Mouse (Mus musculus) ES-E14 (cell line): Measurements from ENCODE around the gene Wdr31. TPM values are rescaled to one million over a fixed set of nuclear protein-coding genes. Genes with fewer than 3 reads are reported as not detected.

ENCODE experiments used
- DNase-seq: peaks from one replicate; pipeline ENCODE4 v3.0.0-alpha.2; 2013; ENCODE audit warnings: low read depth, low spot score
- H3K27ac ChIP-seq: 2 replicates; pipeline ENCODE4 v1.5.1; 2012; ENCODE audit warnings: low read depth, mild to moderate bottlenecking, low read length, moderate library complexity, mixed read lengths; ENCODE audit not compliant: poor library complexity, insufficient read depth, severe bottlenecking
- H3K36me3 ChIP-seq: 2 replicates; pipeline ENCODE4 v1.6.1; 2012; ENCODE audit warnings: mild to moderate bottlenecking, low read length, moderate library complexity, mixed read lengths; ENCODE audit not compliant: control insufficient read depth, poor library complexity, insufficient read depth, severe bottlenecking
- H3K4me1 ChIP-seq, 2 experiments: fragments of 150-350 bp in 1 of 2; sonication (generic) in 1 of 2; 2 replicates each; pipeline ENCODE4 v1.6.1; 2012; ENCODE audit warnings: low read length in 2 of 2, mild to moderate bottlenecking in 1 of 2, mixed read lengths in 1 of 2; ENCODE audit not compliant: control insufficient read depth in 2 of 2, insufficient read depth in 2 of 2, poor library complexity in 1 of 2
- H3K4me3 ChIP-seq, 2 experiments: fragments of 150-350 bp in 1 of 2; sonication (generic) in 1 of 2; 2 replicates each; pipeline ENCODE4 v1.5.1; 2012; ENCODE audit warnings: low read length in 2 of 2, low read depth in 1 of 2, mild to moderate bottlenecking in 1 of 2, mixed read lengths in 1 of 2; ENCODE audit not compliant: insufficient read depth in 1 of 2, poor library complexity in 1 of 2, severe bottlenecking in 1 of 2
- H3K9ac ChIP-seq: 2 replicates; pipeline ENCODE4 v1.6.1; 2012; ENCODE audit warnings: low read depth, mild to moderate bottlenecking, low read length, mixed read lengths; ENCODE audit not compliant: poor library complexity, insufficient read depth, severe bottlenecking
- H3K9me3 ChIP-seq: fragments of 150-350 bp; sonication (generic); 2 replicates; pipeline ENCODE4 v1.6.1; 2012; ENCODE audit warnings: low read depth, mild to moderate bottlenecking, low read length; ENCODE audit not compliant: control insufficient read depth, insufficient read depth
- CHD2 ChIP-seq: IDR thresholded peaks from 2 replicates; pipeline ENCODE4 v1.6.1; 2014; ENCODE audit warnings: mild to moderate bottlenecking, low read depth, low read length, inconsistent platforms
- HCFC1 ChIP-seq: IDR thresholded peaks from 2 replicates; pipeline ENCODE4 v1.6.1; 2012; ENCODE audit warnings: low read length, inconsistent platforms, borderline replicate concordance; ENCODE audit not compliant: insufficient read depth
- MAFK ChIP-seq: IDR thresholded peaks from 2 replicates; pipeline ENCODE4 v1.6.1; 2014; ENCODE audit warnings: mild to moderate bottlenecking, low read depth, low read length, inconsistent platforms; ENCODE audit not compliant: insufficient read depth
- ZC3H11A ChIP-seq: IDR thresholded peaks from 2 replicates; pipeline ENCODE4 v1.6.1; 2012; ENCODE audit warnings: low read depth, mild to moderate bottlenecking, inconsistent platforms, low read length, borderline replicate concordance
- ZNF384 ChIP-seq: IDR thresholded peaks from 2 replicates; pipeline ENCODE4 v1.6.1; 2012; ENCODE audit warnings: low read depth, low read length, inconsistent platforms
- in situ Hi-C, 2 experiments: fragments of 600-800 bp; cut with MboI; formaldehyde crosslinking; loops; one replicate each; pipeline ENCODE4 v1.15.1; 2025; ENCODE audit warnings: low sequenced_read_pairs in 2 of 2, inconsistent platforms in 1 of 2; ENCODE audit not compliant: unreplicated experiment in 2 of 2
- total RNA-seq: library from RNA; depleted of rRNA; stranded (reverse); fragments of 300-350 nt; gene quantifications from 2 replicates; pipeline ENCODE4 v1.2.3, GENCODE M21; 2012; rRNA removed

The Wdr31 gene
- total RNA-seq, 1 experiment = 9.3 TPM

- H3K36me3 ChIP-seq = peaks cover 26% of the 10 kb centered on the region
Measured at GRCm38 (mm10) chr4:62408601-62409282, 62.0 kb downstream of the Wdr31 start, which contains the start of the genes Cdc26 and Prpf4. Cdc26 (minus strand) TSS chr4:62408642. Prpf4 (plus strand) TSS chr4:62408797.

GRCm38 (mm10) chr4:62407730-62408582, 62.7 kb downstream of the Wdr31 start:
- peaks cover 21% of the 10 kb centered on the region for H3K36me3 ChIP-seq
- TF ChIP-seq ZC3H11A = no peak
- TF ChIP-seq MAFK = no peak
- no peak for TF ChIP-seq CHD2
- no peak for TF ChIP-seq HCFC1
- TF ChIP-seq ZNF384 = no peak

More at GRCm38 (mm10) chr4:62408601-62409282, 62.0 kb downstream of the Wdr31 start, which contains the start of the genes Cdc26 and Prpf4:
- TF ChIP-seq HCFC1 (peak; percentile 93), ZC3H11A (no peak), CHD2 (peak; percentile 96)
- Histone ChIP-seq H3K9ac (peak within 1 kb of the TSS; percentile 99), H3K27ac (peak within 1 kb of the TSS; percentile 85), H3K9me3 (no peaks in the 10 kb centered on the region), H3K4me3 (peak within 1 kb of the TSS; percentile 93 to 98), H3K4me1 (peaks cover 5 to 10% of the 10 kb centered on the region in 2 experiments; a peak in 3 of 4 replicates)
- in situ Hi-C loops = no loop called here
- peak; percentile 98 for DNase-seq

GRCm38 (mm10) chr4:62406133-62406532, 64.6 kb downstream of the Wdr31 start:
- peak overlapping the region; percentile 73 for H3K9ac ChIP-seq
- H3K27ac ChIP-seq = peak overlapping the region; percentile 59
- DNase-seq = no peak
- H3K4me1 ChIP-seq = peaks cover 5 to 10% of the 10 kb centered on the region in 2 experiments; a peak in 3 of 4 replicates
- no peaks in the 10 kb centered on the region for H3K9me3 ChIP-seq
- in situ Hi-C loops = no loop called here
- no peak overlapping the region for H3K4me3 ChIP-seq
- peaks cover 12% of the 10 kb centered on the region for H3K36me3 ChIP-seq
- TF ChIP-seq HCFC1 (no peak), MAFK (no peak), ZC3H11A (no peak), ZNF384 (no peak), CHD2 (no peak)

More at GRCm38 (mm10) chr4:62407730-62408582, 62.7 kb downstream of the Wdr31 start:
- Histone ChIP-seq H3K9me3 (no peaks in the 10 kb centered on the region), H3K9ac (peak overlapping the region; percentile 94), H3K4me1 (peaks cover 5 to 10% of the 10 kb centered on the region in 2 experiments; a peak in 3 of 4 replicates), H3K4me3 (peak overlapping the region; percentile 93 to 98), H3K27ac (peak overlapping the region; percentile 8; the same call in 1 of the 2 replicates)
- in situ Hi-C loops = no loop called here
- DNase-seq = peak; percentile 55

- DNase-seq = no peak
- TF ChIP-seq ZC3H11A = no peak
- no peak for TF ChIP-seq HCFC1
- no peak for TF ChIP-seq MAFK
- TF ChIP-seq CHD2 = no peak
- TF ChIP-seq ZNF384 = no peak
- in situ Hi-C loops = no loop called here
- peaks cover 0 to 6% of the 10 kb centered on the region in 2 experiments; a peak in 2 of 4 replicates for H3K4me1 ChIP-seq
- no peak overlapping the region for H3K4me3 ChIP-seq
- H3K9me3 ChIP-seq = no peaks in the 10 kb centered on the region
- H3K9ac ChIP-seq = no peak overlapping the region
- peaks cover 29% of the 10 kb centered on the region for H3K36me3 ChIP-seq
- no peak overlapping the region; the same call in 1 of the 2 replicates for H3K27ac ChIP-seq
Measured at GRCm38 (mm10) chr4:62398956-62399355, 71.7 kb downstream of the Wdr31 start.

Other genes with a start within 250 kb of the Wdr31 start
- 6.2 and 7.2 TPM in 2 replicates for gene Zfp37, start 239.8 kb downstream of the Wdr31 start, total RNA-seq
- gene Slc31a2, start 208.3 kb downstream of the Wdr31 start, total RNA-seq = 16.5 and 23.0 TPM in 2 replicates
- gene Fkbp15, start 110.3 kb downstream of the Wdr31 start, total RNA-seq = 20.3 and 20.7 TPM in 2 replicates
- gene Slc31a1, start 110.2 kb downstream of the Wdr31 start, total RNA-seq = 27.9 and 30.7 TPM in 2 replicates
- gene Cdc26, start 62.3 kb downstream of the Wdr31 start, total RNA-seq = 39.0 and 69.1 TPM in 2 replicates
- 27.6 and 32.6 TPM in 2 replicates for gene Prpf4, start 62.1 kb downstream of the Wdr31 start, total RNA-seq
- gene Rnf183, start 35.6 kb downstream of the Wdr31 start, total RNA-seq = 0.89 TPM in 1 of 2 replicates, not detected in the other
- 8.9 and 12.9 TPM in 2 replicates for gene Bspry, start 9.2 kb upstream of the Wdr31 start, total RNA-seq
- gene Hdhd3, start 32.6 kb upstream of the Wdr31 start, total RNA-seq = 0.62 and 1.2 TPM in 2 replicates
- 26.3 and 27.9 TPM in 2 replicates for gene Alad, start 49.0 kb upstream of the Wdr31 start, total RNA-seq
- gene Pole3, start 54.2 kb upstream of the Wdr31 start, total RNA-seq = 23.5 and 32.1 TPM in 2 replicates
- gene 4933430I17Rik, start 54.5 kb upstream of the Wdr31 start, total RNA-seq = 0.27 and 0.32 TPM in 2 replicates
- gene Rgs3, start 89.0 kb upstream of the Wdr31 start, total RNA-seq = 7.1 and 10.0 TPM in 2 replicates